Mouse (Mus musculus) ES-E14 (cell line): Measurements from ENCODE around the gene Cend1.

Experiments
- CHD2 ChIP-seq: IDR thresholded peaks from 2 replicates; pipeline ENCODE4 v1.6.1; 2014; ENCODE audit warnings: mild to moderate bottlenecking, low read depth, low read length, inconsistent platforms
- MAFK ChIP-seq: IDR thresholded peaks from 2 replicates; pipeline ENCODE4 v1.6.1; 2014; ENCODE audit warnings: mild to moderate bottlenecking, low read depth, low read length, inconsistent platforms; ENCODE audit not compliant: insufficient read depth
- ZC3H11A ChIP-seq: IDR thresholded peaks from 2 replicates; pipeline ENCODE4 v1.6.1; 2012; ENCODE audit warnings: low read depth, mild to moderate bottlenecking, inconsistent platforms, low read length, borderline replicate concordance
- ZNF384 ChIP-seq: IDR thresholded peaks from 2 replicates; pipeline ENCODE4 v1.6.1; 2012; ENCODE audit warnings: low read depth, low read length, inconsistent platforms

- no peak for TF ChIP-seq CHD2
- TF ChIP-seq MAFK, result no peak
- no peak for TF ChIP-seq ZNF384
- no peak for TF ChIP-seq ZC3H11A
Observed at GRCm38 (mm10) chr7:141460001-141460390, 30.7 kb upstream of the Cend1 start.
